Mouse (Mus musculus) forebrain, embryonic 11.5 days (tissue): ENCODE results near the gene Slc2a12. TPM values are rescaled to one million over a fixed set of nuclear protein-coding genes. Genes with fewer than 3 reads are reported as not detected.

Experiments
- ATAC-seq: fragments of 200-750 bp; cut with Nextera tagmentation; replicated peaks from 2 replicates; pipeline ENCODE4 v1.8.0; 2017; ENCODE audit warnings: moderate TSS enrichment; ENCODE audit not compliant: low FRiP score
- DNase-seq: peaks from one replicate; pipeline ENCODE4 v3.0.0-alpha.2; 2017; ENCODE audit warnings: low spot score
- H3K27ac ChIP-seq: fragments of 300-500 bp; sonication (generic); 2 replicates; pipeline ENCODE4 v1.5.1; 2014; ENCODE audit warnings: low read depth, low read length
- H3K27me3 ChIP-seq: fragments of 300-500 bp; sonication (generic); 2 replicates; pipeline ENCODE4 v1.6.1; 2014; ENCODE audit warnings: mild to moderate bottlenecking, low read length, mixed read lengths; ENCODE audit not compliant: control insufficient read depth, insufficient read depth
- H3K36me3 ChIP-seq: fragments of 300-500 bp; sonication (generic); 2 replicates; pipeline ENCODE4 v1.6.1; 2014; ENCODE audit warnings: mild to moderate bottlenecking, low read length, moderate library complexity, mixed read lengths; ENCODE audit not compliant: control insufficient read depth, insufficient read depth
- H3K4me1 ChIP-seq: fragments of 300-500 bp; sonication (generic); replicated peaks from 2 replicates; pipeline ENCODE4 v1.6.1; 2014; ENCODE audit warnings: low read length, mixed read lengths; ENCODE audit not compliant: control insufficient read depth, insufficient read depth
- H3K4me2 ChIP-seq: fragments of 300-500 bp; sonication (generic); 2 replicates; pipeline ENCODE4 v1.6.1; 2014; ENCODE audit warnings: low read depth, mild to moderate bottlenecking, low read length, moderate library complexity, mixed read lengths; ENCODE audit not compliant: severe bottlenecking
- H3K4me3 ChIP-seq: fragments of 300-500 bp; sonication (generic); 2 replicates; pipeline ENCODE4 v1.5.1; 2014; ENCODE audit warnings: low read depth, low read length
- H3K9ac ChIP-seq: fragments of 300-500 bp; sonication (generic); 2 replicates; pipeline ENCODE4 v1.6.1; 2014; ENCODE audit warnings: low read length
- H3K9me3 ChIP-seq: fragments of 300-500 bp; sonication (generic); 2 replicates; pipeline ENCODE4 v1.6.1; 2016; ENCODE audit warnings: low read length, mixed read lengths; ENCODE audit not compliant: control insufficient read depth
- WGBS: fragments of 180-500 bp; shearing (Covaris S2); extraction: QIAGEN DNeasy Blood & Tissue Kit; methylation state at CpG from one replicate; pipeline ENCODE4 v1.1.7; 2014; 5-methylcytosine and 5-hydroxymethylcytosine counted together
- polyA plus RNA-seq: library from polyadenylated mRNA; unstranded; fragments of >200 nt; fragmentation: Nextera tagmentation; extraction: Ambion mirVana; gene quantifications from 2 replicates; pipeline ENCODE4 v1.2.1, GENCODE M21; 2014

Slc2a12 gene
- polyA plus RNA-seq, 1 experiment from 2014 or later, result 2.2 TPM

GRCm38 (mm10) chr10:22615309-22615708 is 29.5 kb upstream of the Slc2a12 start:
- no peaks in the 10 kb centered on the region for H3K36me3 ChIP-seq
- no peak overlapping the region for H3K4me2 ChIP-seq
- ATAC-seq, result no peak
- H3K4me1 ChIP-seq, result peaks cover 2% of the 10 kb centered on the region; the same call in 1 of the 2 replicates
- H3K4me3 ChIP-seq, result no peak overlapping the region
- no peaks in the 10 kb centered on the region; the same call in 1 of the 2 replicates for H3K9me3 ChIP-seq
- no peak for DNase-seq
- no peak overlapping the region for H3K27ac ChIP-seq
- no peaks in the 10 kb centered on the region for H3K27me3 ChIP-seq
- WGBS, result 68% methylated on average over 10 of the region's 10 CpGs
- H3K9ac ChIP-seq, result no peak overlapping the region

GRCm38 (mm10) chr10:22618842-22619241 is 26.0 kb upstream of the Slc2a12 start:
- Histone ChIP-seq H3K9ac (no peak overlapping the region), H3K27ac (no peak overlapping the region), H3K9me3 (no peaks in the 10 kb centered on the region; the same call in 1 of the 2 replicates), H3K4me3 (no peak overlapping the region), H3K27me3 (no peaks in the 10 kb centered on the region), H3K36me3 (no peaks in the 10 kb centered on the region), H3K4me2 (no peak overlapping the region), H3K4me1 (peaks cover 2% of the 10 kb centered on the region; the same call in 1 of the 2 replicates)
- WGBS, result 65% methylated on average over 2 of the region's 2 CpGs
- no peak for DNase-seq
- ATAC-seq, result no peak

GRCm38 (mm10) chr10:22628832-22629231 is 16.0 kb upstream of the Slc2a12 start:
- Histone ChIP-seq H3K36me3 (no peaks in the 10 kb centered on the region), H3K4me1 (no peaks in the 10 kb centered on the region), H3K9ac (no peak overlapping the region), H3K27ac (no peak overlapping the region), H3K4me3 (no peak overlapping the region), H3K4me2 (no peak overlapping the region), H3K9me3 (no peaks in the 10 kb centered on the region), H3K27me3 (no peaks in the 10 kb centered on the region)
- no peak for ATAC-seq
- DNase-seq, result no peak
- 79% methylated on average over 1 of the region's 1 CpGs for WGBS

- no peak overlapping the region for H3K4me3 ChIP-seq
- WGBS, result 78% methylated on average over 4 of the region's 4 CpGs
- no peaks in the 10 kb centered on the region for H3K27me3 ChIP-seq
- H3K27ac ChIP-seq, result no peak overlapping the region
- H3K4me1 ChIP-seq, result no peaks in the 10 kb centered on the region
- no peak for ATAC-seq
- H3K9me3 ChIP-seq, result no peaks in the 10 kb centered on the region
- H3K9ac ChIP-seq, result no peak overlapping the region
- no peak overlapping the region for H3K4me2 ChIP-seq
- H3K36me3 ChIP-seq, result no peaks in the 10 kb centered on the region
- DNase-seq, result no peak
Observed at GRCm38 (mm10) chr10:22631103-22631502, 13.7 kb upstream of the Slc2a12 start.

- no peak overlapping the region for H3K27ac ChIP-seq
- no peaks in the 10 kb centered on the region for H3K4me1 ChIP-seq
- ATAC-seq (no peak), DNase-seq (no peak)
- no peak overlapping the region for H3K9ac ChIP-seq
- no peak overlapping the region for H3K4me3 ChIP-seq
- H3K36me3 ChIP-seq, result no peaks in the 10 kb centered on the region
- H3K4me2 ChIP-seq, result no peak overlapping the region
- no peaks in the 10 kb centered on the region for H3K9me3 ChIP-seq
- no peaks in the 10 kb centered on the region for H3K27me3 ChIP-seq
- WGBS, result 94% methylated on average over 7 of the region's 7 CpGs
Observed at GRCm38 (mm10) chr10:22631528-22631927, 13.3 kb upstream of the Slc2a12 start.

GRCm38 (mm10) chr10:22631956-22632355 is 12.9 kb upstream of the Slc2a12 start:
- no peaks in the 10 kb centered on the region for H3K9me3 ChIP-seq
- no peak overlapping the region for H3K4me2 ChIP-seq
- 78% methylated on average over 4 of the region's 4 CpGs for WGBS
- no peak overlapping the region for H3K4me3 ChIP-seq
- H3K27ac ChIP-seq, result no peak overlapping the region
- ATAC-seq (no peak), DNase-seq (no peak)
- no peaks in the 10 kb centered on the region for H3K27me3 ChIP-seq
- no peaks in the 10 kb centered on the region for H3K4me1 ChIP-seq
- no peaks in the 10 kb centered on the region for H3K36me3 ChIP-seq
- H3K9ac ChIP-seq, result no peak overlapping the region

- no peaks in the 10 kb centered on the region for H3K27me3 ChIP-seq
- H3K9me3 ChIP-seq, result no peaks in the 10 kb centered on the region
- no peak overlapping the region for H3K4me2 ChIP-seq
- 35% methylated on average over 6 of the region's 6 CpGs for WGBS
- DNase-seq (no peak), ATAC-seq (peak; percentile 46; the same call in 1 of the 2 replicates)
- no peaks in the 10 kb centered on the region for H3K36me3 ChIP-seq
- no peak overlapping the region for H3K9ac ChIP-seq
- H3K4me3 ChIP-seq, result no peak overlapping the region
- H3K4me1 ChIP-seq, result no peaks in the 10 kb centered on the region
- H3K27ac ChIP-seq, result no peak overlapping the region
Observed at GRCm38 (mm10) chr10:22633406-22634306, 11.2 kb upstream of the Slc2a12 start.

GRCm38 (mm10) chr10:22637241-22637640 is 7.6 kb upstream of the Slc2a12 start:
- no peak for DNase-seq
- Histone ChIP-seq H3K27me3 (no peaks in the 10 kb centered on the region), H3K36me3 (no peaks in the 10 kb centered on the region), H3K4me3 (no peak overlapping the region), H3K4me2 (no peak overlapping the region), H3K9me3 (no peaks in the 10 kb centered on the region), H3K27ac (no peak overlapping the region), H3K4me1 (no peaks in the 10 kb centered on the region), H3K9ac (no peak overlapping the region)
- 40% methylated on average over 3 of the region's 3 CpGs for WGBS
- ATAC-seq, result no peak

GRCm38 (mm10) chr10:22644171-22644570 is 640 bp upstream of the Slc2a12 start:
- Histone ChIP-seq H3K4me2 (no peak overlapping the region), H3K4me3 (no peak overlapping the region), H3K9me3 (no peaks in the 10 kb centered on the region), H3K27ac (no peak overlapping the region), H3K27me3 (no peaks in the 10 kb centered on the region), H3K9ac (no peak overlapping the region), H3K36me3 (no peaks in the 10 kb centered on the region), H3K4me1 (peaks cover 3% of the 10 kb centered on the region; the same call in 1 of the 2 replicates)
- DNase-seq (no peak), ATAC-seq (no peak)
- 60% methylated on average over 9 of the region's 9 CpGs for WGBS
